Mouse (Mus musculus): ENCODE measurements around the gene Scfd2. TPM values are rescaled to one million over a fixed set of nuclear protein-coding genes. Genes with fewer than 3 reads are reported as not detected.

The Scfd2 gene
- polyA plus RNA-seq, 2 experiments = 3.9 to 9.4 TPM

- Histone ChIP-seq H3K4me3 (ENCODE audit: insufficient read depth in 1 of 2, low read depth in 2 of 2, low read length in 2 of 2) (no peak overlapping the region), H3K27ac (no peak overlapping the region), H3K27me3 (ENCODE audit: control insufficient read depth, insufficient read depth, low read length) (no peaks in the 10 kb centered on the region), H3K4me1 (replicated peaks; ENCODE audit: control insufficient read depth in 2 of 2, insufficient read depth in 2 of 2, low read length in 1 of 2) (peaks cover 0 to 6% of the 10 kb centered on the region in 2 experiments; a peak in 2 of 4 replicates), H3K9ac (replicated peaks) (no peak overlapping the region), H3K4me2 (ENCODE audit: low read depth) (no peak overlapping the region), H3K36me3 (replicated peaks; ENCODE audit: control insufficient read depth, insufficient read depth, low read depth) (no peaks in the 10 kb centered on the region), H3K9me3 (ENCODE audit: control insufficient read depth, low read length) (no peaks in the 10 kb centered on the region)
- 73% methylated on average over 2 of the region's 2 CpGs for WGBS (ENCODE audit: insufficient replicate concordance)
- TF ChIP-seq EP300 (IDR thresholded peaks at IDR 0.05; ENCODE audit: low read depth) (no peak), CTCF (IDR thresholded peaks at IDR 0.05; ENCODE audit: low read depth) (no peak)
- DNase-seq (ENCODE audit: low read depth in 3 of 3, low spot score in 3 of 3) (no peak), ATAC-seq (ENCODE audit: insufficient read depth) (no peak)
These were observed 301.0 kb downstream of the Scfd2 start for GRCm38 (mm10) chr5:74230525-74230924.

- H3K4me3 ChIP-seq (ENCODE audit: insufficient read depth in 1 of 2, low read depth in 2 of 2, low read length in 2 of 2) = no peak overlapping the region
- TF ChIP-seq EP300 (IDR thresholded peaks at IDR 0.05; ENCODE audit: low read depth) (no peak), CTCF (IDR thresholded peaks at IDR 0.05; ENCODE audit: low read depth) (no peak)
- DNase-seq (ENCODE audit: low read depth in 3 of 3, low spot score in 3 of 3) (no peak), ATAC-seq (ENCODE audit: insufficient read depth) (no peak)
- H3K27ac ChIP-seq = no peak overlapping the region
- 47% methylated on average over 11 of the region's 11 CpGs for WGBS (ENCODE audit: insufficient replicate concordance)
- H3K27me3 ChIP-seq (ENCODE audit: control insufficient read depth, insufficient read depth, low read length) = no peaks in the 10 kb centered on the region
- H3K9ac ChIP-seq (replicated peaks) = no peak overlapping the region
- H3K9me3 ChIP-seq (ENCODE audit: control insufficient read depth, low read length) = no peaks in the 10 kb centered on the region
- H3K4me2 ChIP-seq (ENCODE audit: low read depth) = no peak overlapping the region
- H3K4me1 ChIP-seq (replicated peaks; ENCODE audit: control insufficient read depth in 2 of 2, insufficient read depth in 2 of 2, low read length in 1 of 2) = peaks cover 0 to 6% of the 10 kb centered on the region in 2 experiments; a peak in 2 of 4 replicates
- no peaks in the 10 kb centered on the region for H3K36me3 ChIP-seq (replicated peaks; ENCODE audit: control insufficient read depth, insufficient read depth, low read depth)
These were observed 301.7 kb downstream of the Scfd2 start for GRCm38 (mm10) chr5:74229775-74230413.

GRCm38 (mm10) chr5:74228938-74229337 is 302.6 kb downstream of the Scfd2 start:
- 41% methylated on average over 1 of the region's 1 CpGs for WGBS (ENCODE audit: insufficient replicate concordance)
- no peak overlapping the region for H3K27ac ChIP-seq
- no peaks in the 10 kb centered on the region for H3K27me3 ChIP-seq (ENCODE audit: control insufficient read depth, insufficient read depth, low read length)
- ATAC-seq (ENCODE audit: insufficient read depth) (no peak), DNase-seq (ENCODE audit: low read depth in 3 of 3, low spot score in 3 of 3) (no peak)
- H3K9ac ChIP-seq (replicated peaks) = no peak overlapping the region
- H3K4me2 ChIP-seq (ENCODE audit: low read depth) = no peak overlapping the region
- no peak overlapping the region for H3K4me3 ChIP-seq (ENCODE audit: insufficient read depth in 1 of 2, low read depth in 2 of 2, low read length in 2 of 2)
- H3K36me3 ChIP-seq (replicated peaks; ENCODE audit: control insufficient read depth, insufficient read depth, low read depth) = no peaks in the 10 kb centered on the region
- H3K4me1 ChIP-seq (replicated peaks; ENCODE audit: control insufficient read depth in 2 of 2, insufficient read depth in 2 of 2, low read length in 1 of 2) = peaks cover 0 to 6% of the 10 kb centered on the region in 2 experiments; a peak in 2 of 4 replicates
- TF ChIP-seq CTCF (IDR thresholded peaks at IDR 0.05; ENCODE audit: low read depth) = no peak
- TF ChIP-seq EP300 (IDR thresholded peaks at IDR 0.05; ENCODE audit: low read depth) = no peak
- H3K9me3 ChIP-seq (ENCODE audit: control insufficient read depth, low read length) = no peaks in the 10 kb centered on the region

GRCm38 (mm10) chr5:74227352-74227751 is 304.2 kb downstream of the Scfd2 start:
- Histone ChIP-seq H3K4me2 (ENCODE audit: low read depth) (no peak overlapping the region), H3K9me3 (ENCODE audit: control insufficient read depth, low read length) (no peaks in the 10 kb centered on the region), H3K27ac (no peak overlapping the region), H3K4me1 (replicated peaks; ENCODE audit: control insufficient read depth in 2 of 2, insufficient read depth in 2 of 2, low read length in 1 of 2) (peaks cover 0 to 6% of the 10 kb centered on the region in 2 experiments; a peak in 2 of 4 replicates), H3K27me3 (ENCODE audit: control insufficient read depth, insufficient read depth, low read length) (no peaks in the 10 kb centered on the region), H3K36me3 (replicated peaks; ENCODE audit: control insufficient read depth, insufficient read depth, low read depth) (no peaks in the 10 kb centered on the region), H3K4me3 (ENCODE audit: insufficient read depth in 1 of 2, low read depth in 2 of 2, low read length in 2 of 2) (no peak overlapping the region), H3K9ac (replicated peaks) (no peak overlapping the region)
- 74% methylated on average over 6 of the region's 6 CpGs for WGBS (ENCODE audit: insufficient replicate concordance)
- no peak for DNase-seq (ENCODE audit: low read depth in 3 of 3, low spot score in 3 of 3)
- ATAC-seq (ENCODE audit: insufficient read depth) = no peak
- TF ChIP-seq EP300 (IDR thresholded peaks at IDR 0.05; ENCODE audit: low read depth) (no peak), CTCF (IDR thresholded peaks at IDR 0.05; ENCODE audit: low read depth) (no peak)

- WGBS (ENCODE audit: insufficient replicate concordance) = 64% methylated on average over 5 of the region's 5 CpGs
- no peak overlapping the region for H3K27ac ChIP-seq
- DNase-seq (ENCODE audit: low read depth in 3 of 3, low spot score in 3 of 3) = no peak
- no peaks in the 10 kb centered on the region for H3K27me3 ChIP-seq (ENCODE audit: control insufficient read depth, insufficient read depth, low read length)
- no peak for ATAC-seq (ENCODE audit: insufficient read depth)
- H3K36me3 ChIP-seq (replicated peaks; ENCODE audit: control insufficient read depth, insufficient read depth, low read depth) = no peaks in the 10 kb centered on the region
- no peak overlapping the region for H3K4me2 ChIP-seq (ENCODE audit: low read depth)
- peaks cover 0 to 6% of the 10 kb centered on the region in 2 experiments; a peak in 2 of 4 replicates for H3K4me1 ChIP-seq (replicated peaks; ENCODE audit: control insufficient read depth in 2 of 2, insufficient read depth in 2 of 2, low read length in 1 of 2)
- H3K4me3 ChIP-seq (ENCODE audit: insufficient read depth in 1 of 2, low read depth in 2 of 2, low read length in 2 of 2) = no peak overlapping the region
- TF ChIP-seq EP300 (IDR thresholded peaks at IDR 0.05; ENCODE audit: low read depth) = no peak
- H3K9me3 ChIP-seq (ENCODE audit: control insufficient read depth, low read length) = no peaks in the 10 kb centered on the region
- no peak overlapping the region for H3K9ac ChIP-seq (replicated peaks)
These were observed 305.4 kb downstream of the Scfd2 start for GRCm38 (mm10) chr5:74226183-74226582.
